Mouse (Mus musculus) cerebellum, adult 9-11 months (tissue): ENCODE results near the gene Tmem40.

Source experiments
- DNase-seq: peaks from one replicate; pipeline ENCODE4 v3.0.0; 2022

Gene Tmem40

DNA sequence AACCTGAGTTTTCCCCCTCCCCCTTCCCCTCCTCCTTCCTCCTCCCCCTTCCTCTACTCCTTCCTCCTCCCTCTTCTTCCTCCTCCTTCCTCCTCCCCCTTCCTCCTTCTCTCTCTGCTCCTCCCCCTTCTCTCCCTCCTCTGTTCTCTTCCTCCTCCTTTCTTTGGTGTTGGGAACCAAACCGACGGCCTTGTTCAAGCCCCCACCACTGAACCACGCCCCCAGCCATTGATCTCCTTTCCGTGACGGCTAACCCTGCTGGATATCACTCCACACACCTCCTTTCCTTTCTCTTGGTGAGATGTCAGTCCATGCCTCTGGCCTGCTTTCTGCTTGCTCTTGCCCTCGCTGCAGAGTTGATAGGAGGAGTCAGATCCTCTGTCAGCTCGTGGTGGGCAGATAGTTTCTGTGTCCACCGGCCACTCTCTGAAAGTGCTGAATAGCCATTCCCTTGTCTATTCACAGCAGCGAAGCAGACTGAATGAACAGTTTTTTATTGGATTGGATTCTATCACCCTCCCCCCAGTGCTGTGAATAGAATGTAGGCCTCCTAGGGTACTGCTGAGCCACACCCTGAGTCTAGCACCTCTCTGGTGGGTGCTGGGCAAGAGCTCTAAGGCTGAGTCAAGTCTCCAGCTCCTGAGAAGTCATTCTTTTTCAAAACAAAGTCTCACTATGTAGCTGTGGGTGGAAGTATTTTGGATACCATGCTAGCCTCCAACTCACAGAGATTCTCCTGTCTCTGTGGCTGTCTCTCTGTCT lies at the start of gene Tmem40:
Gene Tmem40 (minus strand): TSS at position 416 of the 762 bp plus-strand sequence.
- no peak for DNase-seq

DNA sequence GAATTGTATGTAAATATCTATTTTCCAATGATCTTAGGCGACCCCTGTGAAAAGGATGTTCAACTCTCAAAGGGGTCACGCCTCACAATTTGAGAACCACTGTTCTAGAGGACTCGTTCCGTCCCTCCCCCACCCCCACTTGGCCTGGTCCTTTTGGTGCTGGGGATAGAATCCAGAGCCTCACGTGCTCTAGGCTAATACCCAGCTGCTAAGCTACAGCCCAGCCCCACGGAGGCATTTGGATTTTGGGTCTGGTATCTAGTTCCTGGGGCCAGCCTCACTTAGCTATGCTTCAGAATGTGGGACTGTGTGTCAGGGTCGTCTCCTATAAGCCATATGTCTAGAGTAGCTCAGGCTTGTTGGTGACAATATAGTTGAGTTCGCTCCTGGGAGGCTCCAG lies 49.4 kb upstream of the Tmem40 start:
- no peak for DNase-seq

- peak; percentile 86 for DNase-seq
Observed at GRCm38 (mm10) chr6:115808488-115809231, 46.5 kb upstream of the Tmem40 start, which contains the start of gene Rpl32. Rpl32 (minus strand) TSS chr6:115808747.

GRCm38 (mm10) chr6:115808196-115808487 lies 45.9 kb upstream of the Tmem40 start:
- peak; percentile 43 for DNase-seq

DNA sequence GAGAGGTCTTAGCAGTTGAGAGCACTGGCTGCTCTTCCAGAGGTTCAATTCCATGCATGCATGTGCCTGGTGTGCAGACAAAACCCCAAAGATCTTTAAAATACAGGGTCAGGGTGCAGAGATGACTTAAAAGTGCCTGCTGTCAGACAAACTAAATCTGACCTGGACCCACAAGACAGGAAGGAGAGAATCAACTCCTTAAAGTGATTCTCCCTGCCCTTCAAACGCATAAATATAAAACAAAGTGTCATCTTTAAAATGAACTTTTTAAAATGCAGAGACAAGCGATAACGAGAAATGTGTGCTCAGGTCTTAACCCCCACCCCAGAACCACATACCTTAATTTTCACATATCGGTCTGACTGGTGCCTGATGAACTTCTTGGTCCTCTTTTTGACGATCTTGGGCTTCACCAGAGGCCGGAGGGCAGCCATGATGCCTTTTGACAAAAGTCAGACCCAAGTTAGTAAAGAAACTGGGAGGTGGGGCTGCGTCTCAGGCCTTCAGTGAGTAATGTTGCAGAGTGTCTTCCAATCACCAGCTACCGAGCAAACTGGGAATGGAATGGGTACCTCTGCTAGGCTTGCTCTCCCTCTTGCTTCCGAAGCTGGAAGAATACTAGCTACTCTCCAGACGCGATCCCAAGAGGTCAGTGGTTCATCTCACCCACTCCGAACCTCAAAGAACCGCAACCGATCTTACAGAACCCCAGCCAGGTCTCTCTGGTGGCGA lies 45.4 kb upstream of the Tmem40 start:
- no peak for DNase-seq

GRCm38 (mm10) chr6:115804432-115805192 lies 42.4 kb upstream of the Tmem40 start:
- no peak for DNase-seq

GRCm38 (mm10) chr6:115803541-115804382 lies 41.6 kb upstream of the Tmem40 start:
- DNase-seq, result peak; percentile 74

GRCm38 (mm10) chr6:115801811-115802210 lies 39.6 kb upstream of the Tmem40 start:
- DNase-seq, result no peak

DNA sequence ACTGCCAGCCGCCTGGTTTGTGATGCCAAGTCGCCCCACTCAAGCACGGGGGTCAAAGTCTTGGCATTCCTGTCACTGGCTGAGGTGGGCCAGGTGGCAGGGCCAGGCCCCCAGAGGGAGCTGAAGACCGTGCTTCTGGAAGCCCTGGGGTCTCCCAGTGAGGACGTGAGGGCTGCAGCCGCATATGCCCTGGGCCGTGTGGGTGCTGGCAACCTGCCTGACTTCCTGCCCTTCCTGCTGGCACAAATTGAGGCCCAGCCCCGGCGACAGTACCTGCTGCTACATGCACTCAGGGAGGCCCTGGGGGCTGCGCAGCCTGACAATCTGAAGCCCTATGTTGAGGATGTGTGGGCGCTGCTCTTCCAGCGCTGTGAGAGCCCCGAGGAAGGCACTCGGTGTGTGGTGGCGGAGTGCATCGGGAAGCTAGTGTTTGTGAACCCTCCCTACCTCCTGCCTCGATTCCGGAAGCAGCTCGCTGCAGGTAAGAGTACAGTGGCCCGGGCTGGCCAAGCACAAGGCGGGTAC lies 30.5 kb upstream of the Tmem40 start:
- peak; percentile 82 for DNase-seq

DNA sequence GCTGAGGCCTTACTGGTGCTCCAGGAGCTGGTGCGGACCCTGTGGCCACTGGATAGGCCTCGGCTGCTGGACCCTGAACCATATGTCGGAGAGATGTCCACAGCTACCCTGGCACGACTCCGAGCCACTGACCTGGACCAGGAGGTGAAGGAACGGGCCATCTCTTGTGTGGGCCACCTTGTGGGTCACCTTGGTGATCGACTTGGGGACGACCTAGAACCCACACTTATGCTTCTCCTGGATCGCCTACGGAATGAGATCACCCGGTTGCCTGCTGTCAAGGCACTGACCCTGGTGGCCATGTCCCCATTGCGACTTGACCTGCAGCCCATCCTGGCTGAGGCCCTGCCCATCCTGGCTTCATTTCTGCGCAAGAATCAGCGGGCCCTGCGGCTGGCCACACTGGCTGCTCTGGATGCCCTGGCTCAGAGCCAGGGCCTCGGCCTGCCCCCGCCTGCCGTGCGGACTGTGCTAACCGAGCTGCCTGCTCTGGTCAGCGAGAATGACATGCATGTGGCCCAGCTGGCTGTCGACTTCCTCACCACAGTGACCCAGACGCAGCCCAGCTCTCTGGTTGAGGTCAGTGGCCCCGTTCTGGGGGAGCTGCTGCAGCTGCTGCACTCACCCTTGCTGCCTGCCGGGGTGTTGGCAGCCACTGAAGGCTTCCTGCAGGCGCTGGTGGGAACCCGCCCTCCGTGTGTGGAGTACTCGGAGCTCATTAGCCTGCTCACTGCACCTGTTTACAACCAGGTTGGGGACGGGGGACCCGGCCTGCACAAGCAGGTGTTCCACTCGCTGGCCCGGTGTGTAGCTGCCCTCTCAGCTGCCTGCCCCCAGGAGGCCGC lies 29.9 kb upstream of the Tmem40 start:
- DNase-seq, result peak; percentile 84

DNA sequence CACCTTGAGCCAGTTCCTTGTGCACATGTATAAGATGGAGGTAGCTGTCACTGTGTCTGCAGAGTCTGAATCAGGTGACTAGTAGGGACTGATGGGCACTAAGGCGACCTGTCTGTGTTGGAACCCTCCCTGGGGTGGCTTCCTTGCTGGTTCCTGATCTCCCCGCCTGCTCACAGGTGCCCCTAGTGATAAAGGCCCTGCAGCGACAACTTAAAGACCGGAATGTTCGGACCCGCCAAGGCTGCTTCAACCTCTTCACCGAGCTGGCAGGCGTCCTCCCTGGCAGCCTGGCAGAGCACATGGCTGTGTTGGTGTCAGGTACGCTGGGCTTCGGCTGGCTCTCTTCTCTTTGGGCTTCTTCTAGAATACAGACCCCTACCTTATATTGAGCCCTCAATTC lies 28.8 kb upstream of the Tmem40 start:
- DNase-seq, result peak; percentile 51

DNA sequence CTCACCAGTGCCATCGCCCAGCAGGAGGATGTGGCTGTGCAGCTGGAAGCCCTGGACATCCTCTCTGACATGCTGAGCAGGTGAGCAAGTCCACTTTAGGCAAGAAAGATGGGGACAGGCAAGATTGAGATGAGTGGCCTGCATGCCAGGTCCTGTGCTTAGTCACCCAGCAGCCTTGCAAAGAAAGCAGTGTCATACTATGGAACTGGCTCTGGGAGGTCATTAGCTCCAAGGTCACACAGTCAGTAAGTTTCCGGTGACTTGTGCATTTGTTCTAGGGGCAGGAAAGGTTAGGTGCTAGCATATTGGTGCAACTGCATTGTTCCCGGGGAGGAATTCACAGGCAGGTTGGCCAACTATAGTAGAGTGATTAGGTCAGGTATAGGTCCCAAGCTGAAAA lies 20.6 kb upstream of the Tmem40 start:
- DNase-seq, result no peak

DNA sequence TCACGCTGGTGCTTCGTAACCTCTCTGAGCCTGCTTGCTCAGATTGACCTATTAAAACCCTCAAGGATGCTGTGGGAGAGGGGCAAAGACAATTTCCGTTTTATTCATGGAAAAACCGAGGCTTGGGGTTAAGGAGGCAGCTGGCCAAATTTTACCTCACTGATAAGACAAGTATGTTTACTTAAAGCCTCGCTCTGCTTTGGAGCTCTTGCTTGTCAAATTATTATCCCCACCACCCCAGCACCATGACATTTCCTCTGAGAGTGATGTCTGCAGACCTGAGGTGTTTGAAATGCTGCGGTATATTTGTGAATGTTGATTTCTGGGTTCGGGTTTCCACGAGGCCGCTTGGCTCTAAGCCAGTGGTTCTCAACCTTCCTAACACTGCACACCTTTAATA lies 14.2 kb upstream of the Tmem40 start:
- no peak for DNase-seq

DNA sequence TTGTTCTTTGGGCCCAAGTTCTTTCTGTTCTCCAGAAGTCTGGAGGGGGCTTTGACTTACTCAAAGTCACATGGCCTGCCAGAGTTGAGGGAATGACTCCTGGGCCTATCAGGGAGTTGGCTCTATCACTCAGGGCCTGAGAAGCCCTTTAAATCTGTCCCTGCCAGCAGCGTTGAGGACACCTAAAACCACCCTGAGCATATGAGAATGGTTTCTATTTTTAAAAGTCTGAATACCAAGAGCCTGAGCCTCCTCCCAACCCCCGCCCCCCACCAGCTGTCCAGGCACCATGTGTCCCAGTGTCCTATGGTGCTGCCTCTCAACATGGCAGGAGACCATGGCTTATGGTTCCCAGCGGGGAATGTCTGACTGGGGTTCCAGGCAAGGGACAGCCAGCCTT lies 13.6 kb upstream of the Tmem40 start:
- peak; percentile 83 for DNase-seq

- DNase-seq, result peak; percentile 58
Observed at GRCm38 (mm10) chr6:115774501-115774921, 12.3 kb upstream of the Tmem40 start, which contains the start of gene Cand2. Cand2 (plus strand) TSS chr6:115774538.

- no peak for DNase-seq
Observed at GRCm38 (mm10) chr6:115773966-115774413, 11.8 kb upstream of the Tmem40 start.

DNA sequence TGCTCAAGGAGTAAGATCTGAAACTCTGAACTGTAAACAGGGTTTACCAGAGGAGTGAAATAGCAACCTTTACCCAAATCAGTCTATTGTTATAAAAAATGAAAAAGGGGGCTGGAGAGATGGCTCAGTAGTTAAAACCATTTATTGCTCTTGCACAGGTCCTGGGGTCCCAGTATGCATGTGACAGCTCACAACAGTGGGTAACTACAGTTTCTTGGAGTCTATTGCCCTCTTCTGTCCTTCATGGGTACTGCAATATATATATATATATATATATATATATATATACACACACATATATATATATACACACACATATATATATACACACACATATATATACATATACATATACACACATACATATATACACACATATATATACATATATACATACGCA lies 10.4 kb upstream of the Tmem40 start:
- no peak for DNase-seq

DNA sequence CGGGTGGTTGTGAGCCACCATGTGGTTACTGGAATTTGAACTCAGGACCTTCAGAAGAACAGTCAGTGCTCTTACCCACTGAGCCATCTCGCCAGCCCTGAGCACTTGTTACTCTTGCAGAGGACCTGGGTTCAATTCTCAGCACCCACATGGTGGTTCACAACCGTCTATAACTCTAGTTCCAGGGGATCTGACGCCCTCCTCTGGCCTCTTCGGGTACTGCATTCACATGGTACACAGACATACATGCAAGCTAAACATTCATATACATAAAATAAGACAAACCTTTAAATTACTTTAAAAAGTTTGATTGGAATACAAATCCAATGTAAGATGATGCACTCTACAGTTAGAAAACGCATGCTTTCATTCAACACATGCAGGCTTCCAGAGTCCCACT lies 10.0 kb upstream of the Tmem40 start:
- DNase-seq, result no peak

GRCm38 (mm10) chr6:115770852-115771251 lies 8.6 kb upstream of the Tmem40 start:
- DNase-seq, result no peak

GRCm38 (mm10) chr6:115770059-115770670 lies 8.0 kb upstream of the Tmem40 start:
- no peak for DNase-seq
